20 mouse cellular contexts compared by ENCODE assay signal in the genomic region with DNA sequence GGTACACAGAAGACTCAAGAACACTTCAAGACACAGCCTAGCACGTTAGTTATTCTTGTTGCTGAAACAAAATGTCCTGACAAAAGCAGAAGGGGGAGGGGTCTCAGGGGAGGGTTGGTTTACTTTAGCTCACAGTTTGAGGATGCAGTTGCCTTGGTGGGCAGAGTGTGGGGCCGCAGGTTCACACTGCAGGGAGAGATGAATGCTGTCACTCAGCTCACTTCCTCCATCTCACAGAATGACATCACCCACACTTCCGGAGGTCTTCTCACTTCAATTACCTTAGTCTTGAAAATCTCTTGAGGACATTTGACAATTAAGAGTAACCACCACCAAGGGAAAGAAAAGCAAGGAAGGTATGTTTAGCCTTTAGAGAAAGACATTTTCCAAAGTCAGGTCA.
"Had no signal": no experiment of that assay in that cellular context is flagged by ENCODE, and none has a peak within 500 bp of the region (broad histone marks: within the 10 kb centered on the region; RNA-seq: fewer than 3 reads in every experiment).

No protein-coding gene starts in this region.

- H3K27me3 ChIP-seq: kidney, embryonic 15.5 days; lung, embryonic 15.5 days; neural tube, embryonic 12.5 days; neural tube, embryonic 15.5 days; stomach, embryonic 15.5 days had no signal

- H3K27ac ChIP-seq: kidney, embryonic 15.5 days; left cerebral cortex, adult 2 months; liver, embryonic 14.5 days; lung, embryonic 15.5 days; neural tube, embryonic 12.5 days; neural tube, embryonic 15.5 days had no signal

- H3K9ac ChIP-seq: kidney, embryonic 15.5 days; liver, embryonic 14.5 days; lung, embryonic 15.5 days; neural tube, embryonic 12.5 days; neural tube, embryonic 15.5 days; stomach, embryonic 15.5 days had no signal

- DNase-seq: kidney, postnatal 10 days; kidney, postnatal 36 days; layer of hippocampus, postnatal 36 days; lung, adult 18-20 months; lung, postnatal 10 days; lung, postnatal 36 days; midbrain, embryonic 14.5 days; right cerebral cortex, adult 18-20 months; right cerebral cortex, postnatal 14 days; right cerebral cortex, postnatal 4 days; thymus, postnatal 25 days had no signal

- H3K9me3 ChIP-seq: kidney, embryonic 15.5 days; lung, embryonic 15.5 days; neural tube, embryonic 12.5 days; neural tube, embryonic 15.5 days; stomach, embryonic 15.5 days had no signal

- H3K4me2 ChIP-seq: kidney, embryonic 15.5 days; liver, embryonic 11.5 days; lung, embryonic 15.5 days; midbrain, embryonic 11.5 days; neural tube, embryonic 12.5 days; neural tube, embryonic 15.5 days; stomach, embryonic 15.5 days had no signal

- H3K4me3 ChIP-seq: kidney, embryonic 15.5 days; left cerebral cortex, adult 2 months; lung, embryonic 15.5 days; neural tube, embryonic 12.5 days; neural tube, embryonic 15.5 days; stomach, embryonic 15.5 days had no signal
